Mouse (Mus musculus) kidney, postnatal 25 days (tissue): ENCODE measurements around the gene Fitm1.

Source experiments
- DNase-seq, 2 experiments: peaks; one replicate each; pipeline ENCODE4 v3.0.0; 2021; ENCODE audit warnings: mixed read lengths in 2 of 2

Gene Fitm1

GRCm38 (mm10) chr14:55570588-55570987 lies 4.8 kb upstream of the Fitm1 start:
- DNase-seq: no peak

DNA sequence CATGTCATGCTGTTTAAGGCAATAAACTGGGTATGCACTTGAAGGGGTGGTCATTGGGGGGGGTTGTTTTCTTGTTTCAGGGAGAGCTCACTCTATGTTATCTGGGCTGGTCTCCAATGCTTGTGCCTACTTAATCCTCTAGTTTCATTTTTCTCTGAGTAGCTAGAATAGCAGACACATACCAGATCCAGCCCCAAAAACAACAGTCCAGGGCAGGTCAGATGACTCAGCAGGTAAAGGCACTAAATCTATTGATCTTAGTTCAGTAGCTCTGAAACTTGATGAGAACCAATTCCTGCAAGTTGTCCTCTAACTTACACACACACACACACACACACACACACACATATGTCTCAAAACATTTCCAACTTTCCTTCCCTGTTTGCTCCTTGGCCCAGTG lies 3.7 kb upstream of the Fitm1 start:
- no peak for DNase-seq

- DNase-seq: peak; percentile 48 to 83
These were observed 294 bp downstream of the Fitm1 start for GRCm38 (mm10) chr14:55575711-55576110.

DNA sequence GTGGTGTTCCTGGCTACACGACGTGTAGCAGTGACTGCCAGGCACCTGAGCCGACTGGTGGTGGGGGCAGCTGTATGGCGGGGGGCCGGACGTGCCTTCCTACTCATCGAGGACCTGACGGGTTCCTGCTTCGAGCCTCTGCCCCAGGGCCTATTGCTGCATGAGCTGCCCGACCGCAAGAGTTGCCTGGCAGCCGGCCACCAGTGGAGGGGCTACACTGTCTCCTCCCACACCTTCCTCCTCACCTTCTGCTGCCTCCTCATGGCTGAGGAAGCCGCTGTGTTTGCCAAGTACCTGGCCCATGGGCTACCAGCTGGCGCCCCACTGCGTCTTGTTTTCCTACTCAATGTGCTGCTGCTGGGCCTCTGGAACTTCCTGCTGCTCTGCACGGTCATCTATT lies 959 bp downstream of the Fitm1 start:
- DNase-seq: peak; percentile 36 to 71

DNA sequence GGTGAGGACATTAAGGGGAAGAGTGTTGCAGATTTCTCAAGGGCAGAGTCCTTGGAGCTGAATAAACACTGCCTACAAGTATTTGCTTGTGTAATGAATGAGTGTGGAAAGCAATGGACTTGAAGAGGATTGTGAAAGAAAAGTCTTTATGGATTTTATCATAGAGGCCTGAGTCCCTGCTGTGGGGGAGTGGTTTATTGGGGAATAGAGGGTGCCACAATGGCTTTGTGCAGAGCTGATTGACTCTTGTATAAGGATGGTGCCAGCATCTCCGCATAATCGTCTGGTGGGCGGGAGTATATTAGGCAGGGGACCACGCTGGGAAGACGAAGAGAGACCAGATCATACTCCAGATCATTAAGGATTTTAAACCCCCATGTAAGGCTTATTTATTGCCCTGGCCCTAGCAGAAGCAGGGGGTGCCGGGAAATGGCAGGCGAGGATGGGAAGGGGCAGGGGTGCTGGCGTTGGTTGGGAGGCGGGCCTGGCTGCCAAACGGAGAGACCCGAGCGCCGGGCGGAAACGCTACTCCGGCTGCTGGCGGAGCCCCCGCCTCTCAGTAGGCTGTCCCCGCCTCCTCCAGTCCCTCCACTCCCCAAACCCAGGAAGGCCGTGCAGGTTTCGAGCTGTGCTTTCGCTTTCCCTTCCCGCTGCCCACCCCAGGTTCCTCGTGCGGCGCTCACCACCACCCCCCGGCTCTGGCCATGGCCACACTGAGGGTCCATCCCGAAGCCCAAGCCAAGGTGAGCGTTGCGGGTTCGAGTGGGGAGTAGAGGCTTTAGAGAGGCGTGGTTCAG lies 2.7 kb downstream of the Fitm1 start, which contains the start of gene Psme1:
Gene Psme1, plus strand, starts transcription at position 253 of the 797 bp plus-strand sequence.
- peak; percentile 81 to 93 for DNase-seq

DNA sequence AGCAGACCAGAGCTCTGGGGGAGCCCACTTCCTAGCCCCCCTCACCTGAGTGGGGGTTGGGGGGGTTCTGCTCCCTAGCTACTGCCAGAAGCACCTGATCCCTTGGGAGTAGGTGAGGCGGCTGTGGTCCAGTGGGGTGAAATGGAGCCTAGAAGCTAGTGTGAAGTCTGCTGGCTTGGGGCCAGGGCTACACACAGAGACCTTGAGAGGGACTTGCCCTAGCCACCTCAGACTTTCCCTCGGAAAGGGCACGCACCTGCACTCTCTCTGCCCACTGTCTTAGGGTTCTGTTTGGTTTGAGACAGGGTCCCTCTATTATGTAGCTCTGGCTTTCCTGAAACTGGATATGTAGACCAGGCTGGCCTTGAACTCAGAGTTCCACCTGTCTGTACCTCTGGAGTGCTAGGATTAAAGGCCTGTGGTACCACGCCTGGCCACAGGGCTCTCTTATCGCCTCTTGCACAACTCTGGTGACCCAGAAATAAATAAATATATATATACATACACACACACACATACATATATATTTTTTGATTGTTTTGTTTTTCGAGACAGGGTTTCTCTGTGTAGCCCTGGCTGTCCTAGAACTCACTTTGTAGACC lies 3.4 kb downstream of the Fitm1 start:
- peak; percentile 86 to 90 for DNase-seq

GRCm38 (mm10) chr14:55579511-55580496 lies 4.4 kb downstream of the Fitm1 start:
- DNase-seq: no peak

DNA sequence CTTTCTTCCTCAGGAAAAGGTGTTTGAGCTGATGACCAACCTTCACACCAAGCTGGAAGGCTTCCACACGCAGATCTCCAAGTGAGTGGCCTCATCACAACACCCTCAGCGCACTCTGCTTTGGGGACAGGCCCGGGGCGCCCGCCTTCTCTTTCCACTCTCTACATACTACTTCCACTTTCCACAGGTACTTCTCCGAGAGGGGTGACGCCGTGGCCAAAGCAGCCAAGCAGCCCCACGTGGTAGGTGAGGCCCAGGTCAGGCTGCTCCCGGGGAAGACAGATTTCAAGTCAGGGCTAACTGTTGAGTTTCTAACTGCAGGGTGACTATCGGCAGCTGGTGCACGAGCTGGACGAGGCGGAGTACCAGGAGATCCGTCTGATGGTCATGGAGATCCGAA lies 5.3 kb downstream of the Fitm1 start:
- DNase-seq: no peak

GRCm38 (mm10) chr14:55581981-55582681 lies 6.7 kb downstream of the Fitm1 start:
- no peak for DNase-seq

DNA sequence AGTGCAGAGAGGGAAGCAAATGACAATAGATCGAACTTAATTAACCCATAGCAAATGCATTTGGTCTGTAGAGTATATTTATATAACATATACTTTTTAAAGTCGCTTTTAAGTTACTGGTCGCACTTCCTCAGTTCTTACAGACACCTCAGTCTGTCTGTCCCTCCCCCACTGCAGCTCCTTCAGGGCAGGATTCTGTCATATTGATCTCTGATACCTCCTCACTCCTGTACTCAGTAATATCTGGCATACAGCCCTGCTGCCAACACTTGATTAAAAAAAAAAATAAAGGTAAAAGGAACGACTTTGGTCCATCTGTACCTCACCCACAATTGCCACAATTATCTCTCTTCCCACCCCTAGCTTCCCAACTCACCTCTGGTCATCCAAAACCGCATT lies 8.9 kb downstream of the Fitm1 start:
- DNase-seq: no peak

GRCm38 (mm10) chr14:55584702-55585565 lies 9.5 kb downstream of the Fitm1 start, which contains the start of gene Emc9:
Gene Emc9 (minus strand): TSS chr14:55585302.
- DNase-seq: peak; percentile 84 to 93

DNA sequence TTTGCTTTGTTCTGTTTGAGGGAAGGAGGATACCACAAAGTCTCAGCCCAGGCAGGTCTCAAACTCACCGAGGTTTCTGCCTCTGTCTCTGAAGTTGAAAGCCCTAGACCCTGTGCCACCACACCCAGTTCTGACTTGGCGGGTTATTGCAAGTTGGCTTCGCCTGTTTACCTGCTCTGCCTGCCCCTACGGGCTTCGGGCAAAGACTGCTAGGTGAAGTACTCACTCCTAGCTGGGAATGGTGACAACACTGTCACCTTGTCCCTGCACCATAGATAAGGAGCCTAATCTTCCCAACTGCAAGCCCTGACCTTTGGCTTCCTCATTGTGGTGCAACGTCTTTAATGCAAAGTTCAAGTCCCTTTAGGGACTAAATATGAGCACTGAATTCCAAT lies 10.1 kb downstream of the Fitm1 start:
- DNase-seq: no peak

GRCm38 (mm10) chr14:55586149-55586548 lies 10.7 kb downstream of the Fitm1 start:
- no peak for DNase-seq

DNA sequence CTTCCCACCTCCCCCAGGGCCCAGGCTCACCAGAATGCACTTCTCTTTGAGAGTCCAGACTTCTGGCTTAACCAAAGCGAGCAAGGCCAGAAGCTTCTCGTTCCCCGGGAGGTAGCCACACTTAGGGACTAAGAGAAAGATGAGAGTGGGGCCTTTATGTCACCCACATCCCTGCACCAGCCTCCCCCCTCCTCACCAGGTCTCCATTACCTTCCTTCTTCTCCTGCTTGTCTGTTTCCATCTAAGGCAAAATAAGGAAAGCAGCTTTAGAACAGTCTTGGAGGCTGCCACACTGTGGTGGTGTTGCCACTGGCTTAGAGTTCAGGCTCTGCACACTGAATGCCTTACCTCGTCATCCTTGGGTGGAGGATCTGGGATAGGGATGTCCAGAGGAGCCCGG lies 13.9 kb downstream of the Fitm1 start:
- no peak for DNase-seq

DNA sequence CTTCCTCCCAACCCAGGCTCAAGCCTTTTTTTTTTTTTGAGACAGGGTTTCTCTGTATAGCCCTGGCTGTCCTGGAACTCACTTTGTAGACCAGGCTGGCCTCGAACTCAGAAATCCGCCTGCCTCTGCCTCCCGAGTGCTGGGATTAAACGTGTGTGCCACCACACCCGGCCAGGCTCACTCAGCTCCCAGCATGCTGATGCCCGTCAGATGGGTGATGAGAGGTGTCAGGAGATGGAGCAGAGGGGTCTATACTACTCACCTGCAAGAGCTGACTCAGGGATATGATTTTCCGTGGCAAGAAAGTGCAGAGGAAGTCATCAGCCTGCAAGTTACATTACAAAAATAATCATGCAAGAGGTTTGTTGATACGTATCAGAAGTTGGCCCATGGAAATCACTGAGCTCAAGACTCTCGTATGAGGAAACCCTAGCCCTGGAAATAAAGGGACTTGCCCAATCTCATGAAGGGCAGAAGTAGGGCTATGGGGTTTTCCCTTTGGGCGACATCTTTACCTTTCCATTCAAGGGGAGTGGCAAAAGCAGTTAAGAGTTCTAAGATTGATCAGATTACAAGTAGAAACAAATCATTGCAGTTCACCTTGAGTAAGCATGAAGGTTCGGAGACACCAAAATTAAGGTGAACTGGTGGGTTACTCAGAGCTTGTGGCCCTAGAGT lies 14.5 kb downstream of the Fitm1 start:
- DNase-seq: no peak

DNA sequence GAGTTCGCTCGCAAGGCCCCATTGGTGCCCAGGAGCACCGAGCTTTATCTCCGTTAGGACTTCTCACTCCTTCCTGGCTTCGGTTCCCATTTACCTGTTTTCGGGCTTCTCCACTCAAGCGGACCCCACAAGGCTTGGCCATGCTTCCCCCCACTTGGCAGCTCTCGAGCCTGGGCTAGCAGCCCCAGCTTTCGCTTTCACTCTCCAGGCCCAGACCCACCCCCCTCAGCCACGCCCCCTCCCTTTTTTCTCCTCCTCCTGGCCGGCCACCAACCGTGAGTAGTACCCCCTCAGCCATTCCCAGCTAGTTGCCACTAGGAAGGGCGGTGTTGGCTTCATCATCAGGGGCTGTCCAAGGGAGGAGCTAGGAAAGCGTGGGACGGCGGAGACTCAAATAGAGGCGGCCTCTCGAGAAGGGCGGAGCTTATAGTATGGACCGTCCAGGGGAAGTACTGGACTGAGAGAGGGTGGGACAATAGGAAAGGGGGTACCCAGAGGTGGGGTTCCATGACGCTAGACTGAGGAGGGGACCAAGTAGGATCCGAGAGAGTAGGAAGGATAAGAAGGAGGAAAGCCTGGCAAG lies 15.4 kb downstream of the Fitm1 start, which contains the start of gene Psme2:
Gene Psme2, minus strand, starts transcription at position 366 of the 583 bp plus-strand sequence.
- peak; percentile 96 to 98 for DNase-seq

DNA sequence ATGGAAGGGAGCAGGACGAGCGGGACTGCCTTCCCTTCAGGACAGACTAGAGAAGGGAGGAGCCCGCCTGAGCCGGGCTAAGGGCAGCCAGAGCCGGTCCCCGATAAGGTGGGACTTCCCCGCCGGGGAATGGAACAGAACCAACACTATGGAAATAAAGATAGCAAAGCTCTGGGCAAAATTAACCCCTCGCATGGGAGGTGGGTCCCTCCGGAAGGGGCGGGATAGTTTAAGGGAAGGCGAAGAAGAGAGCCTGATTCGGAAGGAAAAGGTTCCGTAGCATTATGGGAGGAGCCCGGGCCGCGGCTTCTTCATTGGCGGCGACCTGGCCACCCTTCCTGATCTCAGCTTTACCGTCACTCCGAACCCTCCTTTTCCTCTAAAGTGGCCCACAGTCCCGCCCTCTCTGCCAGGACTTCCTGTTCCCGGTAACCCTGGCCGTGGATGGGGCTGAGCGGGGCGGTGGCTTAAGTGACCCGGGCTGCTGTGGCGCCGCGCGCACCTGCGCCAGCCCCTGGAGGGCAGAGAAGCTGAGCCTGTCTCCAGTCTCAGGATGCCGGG lies 16.0 kb downstream of the Fitm1 start, which contains the start of gene Rnf31:
Gene Rnf31, plus strand, starts transcription at position 378 of the 561 bp plus-strand sequence.
- DNase-seq: peak; percentile 97 to 99

DNA sequence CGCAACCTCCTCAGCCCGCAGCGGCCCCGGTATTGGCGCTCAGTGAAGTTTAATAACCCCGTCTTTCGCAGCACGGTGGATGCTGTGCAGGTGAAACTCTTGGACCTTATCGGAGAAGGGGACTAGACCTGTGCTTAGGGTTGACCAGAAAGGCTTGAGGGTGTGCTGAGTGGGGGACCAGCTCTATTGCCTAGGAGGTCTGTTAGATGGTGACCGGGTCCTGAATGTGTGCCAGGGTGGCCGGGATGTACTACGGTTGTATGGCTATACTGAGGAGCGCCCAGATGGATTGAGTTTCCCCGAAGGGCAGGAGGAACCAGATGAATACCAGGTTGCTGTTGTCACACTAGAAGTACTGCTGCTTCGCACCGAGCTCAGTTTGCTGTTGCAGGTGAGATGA lies 16.8 kb downstream of the Fitm1 start:
- peak; percentile 15 to 56 for DNase-seq

- peak; percentile 28 to 57 for DNase-seq
These were observed 20.7 kb downstream of the Fitm1 start for GRCm38 (mm10) chr14:55596036-55596690.
